Mouse (Mus musculus) hindbrain, embryonic 16.5 days (tissue): ENCODE data around the gene Sel1l2. TPM values are rescaled to one million over a fixed set of nuclear protein-coding genes. Genes with fewer than 3 reads are reported as not detected.

Experiments
- polyA plus RNA-seq: library from polyadenylated mRNA; unstranded; fragments of >200 nt; fragmentation: Nextera tagmentation; extraction: Ambion mirVana; gene quantifications from 2 replicates; pipeline ENCODE4 v1.2.1, GENCODE M21; 2015

Gene Sel1l2
- polyA plus RNA-seq, 1 experiment from 2014 or later = not detected

Other genes with a start within 250 kb of the Sel1l2 start
- gene Gm17374, start 237.7 kb downstream of the Sel1l2 start, polyA plus RNA-seq = not detected in 2 replicates
- 16.2 TPM in 2 replicates for gene Esf1, start 219.1 kb downstream of the Sel1l2 start, polyA plus RNA-seq
- 62.5 and 72.4 TPM in 2 replicates for gene Ndufaf5, start 219.1 kb downstream of the Sel1l2 start, polyA plus RNA-seq
- 79.2 and 85.4 TPM in 2 replicates for gene Macrod2, start 5.6 kb upstream of the Sel1l2 start, polyA plus RNA-seq